Mouse (Mus musculus): ENCODE data around the gene Gipc1.

Gene Gipc1

DNA sequence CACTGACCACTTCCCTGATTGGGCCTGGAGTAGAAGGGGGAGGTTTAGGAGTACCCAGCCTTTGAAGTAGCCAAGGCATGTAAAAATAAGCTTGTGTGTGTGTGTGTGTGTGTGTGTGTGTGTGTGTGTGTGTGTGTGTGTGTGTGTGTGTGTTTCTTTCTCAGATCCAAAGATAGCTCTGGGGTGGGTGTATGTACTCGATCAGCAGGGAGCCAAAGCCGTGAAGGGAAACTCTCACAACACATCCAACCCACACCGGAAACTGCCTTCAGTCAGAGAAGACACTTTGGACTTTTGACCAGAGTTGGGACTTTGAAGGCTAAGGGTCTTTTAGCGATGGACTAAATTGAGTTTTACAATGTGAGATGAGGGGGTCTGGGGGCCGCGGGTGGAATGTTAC is 2.8 kb upstream of the Gipc1 start:
- DNase-seq = no peak

DNA sequence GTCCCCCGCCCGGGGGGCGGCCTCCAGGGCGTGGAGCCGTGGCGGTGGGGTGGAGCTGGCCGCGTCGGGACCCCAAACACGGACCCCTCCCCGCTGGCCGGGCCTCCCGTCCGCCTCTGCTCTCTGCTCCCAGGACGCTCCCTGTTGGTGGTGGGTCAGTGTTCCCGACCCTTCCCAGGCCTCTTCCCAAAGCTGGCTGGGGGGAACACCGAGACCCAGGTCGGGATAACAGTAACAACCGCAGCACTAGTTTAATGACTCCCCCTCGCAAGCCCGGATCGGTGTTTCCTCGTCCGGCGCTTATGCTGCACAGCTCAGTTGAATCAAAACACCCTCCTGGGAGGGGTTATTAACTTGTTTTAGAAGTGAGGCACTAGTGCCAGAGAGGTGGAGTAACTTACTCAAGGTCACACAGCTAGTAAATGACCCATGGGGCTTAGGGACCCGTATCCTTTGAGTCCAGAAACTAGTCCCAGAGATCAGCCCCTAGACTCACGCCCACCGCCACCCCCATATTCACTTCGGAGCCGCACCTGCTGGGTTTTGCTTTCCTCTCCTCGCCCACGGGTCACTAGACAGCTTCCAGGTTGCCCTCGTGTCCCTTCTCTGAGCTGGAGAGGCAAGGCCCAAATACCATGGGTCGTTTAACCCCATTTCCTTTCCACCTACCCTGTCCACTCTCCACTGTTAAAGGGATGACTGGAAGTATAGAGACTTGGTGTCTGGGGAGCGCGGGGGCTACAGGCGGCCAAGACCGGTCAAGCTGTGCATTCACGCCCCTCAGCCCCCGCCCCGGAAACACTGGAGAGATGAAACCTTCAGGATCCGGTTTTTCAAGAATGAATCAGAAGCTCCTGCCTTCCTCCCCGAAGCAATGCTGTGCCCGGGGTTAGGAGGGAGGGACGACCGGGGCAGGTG is 526 bp downstream of the Gipc1 start:
- peak; percentile 29 for DNase-seq

DNA sequence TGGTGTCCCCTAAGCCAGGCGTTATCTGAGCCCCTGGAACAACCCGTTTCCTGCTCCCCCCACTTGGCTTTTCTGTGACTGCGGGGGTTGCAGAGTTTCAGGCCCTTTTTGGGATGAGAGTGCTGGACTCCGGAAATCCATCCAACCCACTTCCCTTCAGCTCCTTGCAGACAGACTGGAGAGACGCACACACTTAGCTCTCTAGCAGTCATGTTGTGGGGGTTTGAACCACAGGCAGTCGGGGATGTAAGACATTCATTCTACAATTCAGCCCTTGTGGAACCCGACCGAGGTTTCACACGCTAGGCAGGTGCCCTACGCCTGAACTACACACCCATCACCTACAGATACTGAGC is 1.2 kb downstream of the Gipc1 start:
- no peak for DNase-seq

DNA sequence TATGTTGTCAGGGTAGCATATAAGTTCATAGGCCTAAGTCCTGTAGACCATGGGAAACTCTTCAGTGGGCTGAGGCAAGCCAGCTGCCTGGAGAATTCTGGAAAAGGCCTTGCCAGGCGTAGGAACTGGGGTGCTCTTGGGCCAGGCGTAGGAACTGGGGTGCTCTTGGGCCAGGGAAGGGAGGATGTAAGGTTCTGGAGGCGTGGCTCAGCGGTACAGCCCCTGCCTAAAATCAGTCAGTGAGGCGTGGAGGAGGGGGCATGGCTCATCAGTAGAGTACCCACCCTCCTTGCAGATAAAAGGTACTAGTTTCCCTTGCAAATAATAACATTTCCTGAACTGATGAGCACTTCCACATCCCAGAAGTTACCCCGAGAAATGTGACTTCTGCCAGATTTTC is 2.2 kb downstream of the Gipc1 start:
- no peak for DNase-seq

DNA sequence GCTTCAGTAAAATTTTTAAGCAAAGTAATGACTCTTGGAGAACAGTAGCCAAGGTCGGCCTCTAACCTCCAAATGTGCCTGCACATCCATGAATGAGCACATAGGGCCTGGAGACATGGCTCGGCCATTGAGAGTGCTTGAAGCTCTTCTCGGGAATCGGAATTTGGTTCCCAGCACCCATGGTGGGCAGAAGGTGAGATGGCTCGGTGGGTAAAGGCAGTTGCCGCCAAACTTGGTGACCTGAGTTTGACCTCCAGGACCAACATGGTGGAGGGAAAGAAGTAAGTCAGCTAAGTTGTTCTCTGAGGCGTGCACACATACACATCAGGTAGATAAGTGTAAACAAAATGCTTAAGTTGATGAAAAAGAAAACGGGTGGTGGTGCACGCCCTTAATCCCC is 3.6 kb downstream of the Gipc1 start:
- no peak for DNase-seq

DNA sequence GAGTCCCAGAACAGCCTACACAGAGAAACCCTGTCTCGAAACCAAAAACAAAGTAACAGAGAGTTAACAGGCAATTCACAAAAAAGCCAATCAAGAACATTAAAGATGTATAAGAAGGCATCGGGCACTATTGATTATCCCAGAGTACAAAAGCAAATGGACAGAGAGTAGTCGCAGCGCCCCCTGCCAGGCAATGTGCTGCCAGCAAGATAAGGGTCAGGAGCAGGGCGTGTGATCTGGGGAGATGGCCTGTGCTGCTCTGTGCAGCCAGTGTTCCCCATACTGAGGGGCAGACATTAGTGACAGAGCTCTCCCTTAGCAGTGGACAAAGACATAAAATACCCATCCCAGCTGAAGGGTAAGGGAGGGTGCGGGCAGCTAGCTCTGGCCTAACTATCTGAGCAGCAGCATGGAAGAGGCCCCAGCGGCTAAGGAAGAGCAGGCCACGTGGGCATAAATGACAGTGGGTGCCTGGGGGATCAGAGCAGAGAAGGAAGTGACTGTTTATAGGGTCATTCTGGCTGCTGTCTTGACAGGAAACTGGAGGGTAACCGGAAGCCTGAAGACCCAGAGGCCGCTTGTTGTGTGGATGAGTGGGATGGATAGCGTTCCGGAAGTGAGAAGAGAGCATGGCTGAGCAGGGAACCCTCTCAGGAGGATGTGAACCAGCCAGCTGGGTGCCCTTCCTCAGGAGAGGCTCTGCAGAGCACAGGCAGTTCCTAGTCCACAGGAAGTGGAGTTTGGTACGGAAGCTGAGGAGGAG is 4.2 kb downstream of the Gipc1 start:
- DNase-seq = no peak

DNA sequence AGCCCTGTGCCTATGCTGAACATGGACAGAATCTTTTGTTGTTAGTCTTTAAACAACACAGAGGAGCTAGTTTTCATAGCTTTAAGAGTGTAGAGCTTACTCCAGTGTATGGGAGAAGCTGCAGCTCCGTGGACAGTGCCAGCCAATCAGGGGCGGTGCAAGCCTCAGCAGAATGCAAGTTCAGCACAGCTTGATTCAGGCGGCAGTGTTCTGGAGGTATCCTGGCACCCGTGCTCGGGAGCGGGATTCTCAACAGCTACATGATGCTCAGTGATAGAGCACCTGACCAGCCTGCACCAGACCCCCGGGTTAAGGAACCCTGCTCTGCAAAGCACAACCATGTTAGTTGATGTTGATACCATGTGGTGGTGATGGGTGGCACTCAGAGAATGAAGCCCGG is 8.1 kb downstream of the Gipc1 start:
- DNase-seq = no peak

DNA sequence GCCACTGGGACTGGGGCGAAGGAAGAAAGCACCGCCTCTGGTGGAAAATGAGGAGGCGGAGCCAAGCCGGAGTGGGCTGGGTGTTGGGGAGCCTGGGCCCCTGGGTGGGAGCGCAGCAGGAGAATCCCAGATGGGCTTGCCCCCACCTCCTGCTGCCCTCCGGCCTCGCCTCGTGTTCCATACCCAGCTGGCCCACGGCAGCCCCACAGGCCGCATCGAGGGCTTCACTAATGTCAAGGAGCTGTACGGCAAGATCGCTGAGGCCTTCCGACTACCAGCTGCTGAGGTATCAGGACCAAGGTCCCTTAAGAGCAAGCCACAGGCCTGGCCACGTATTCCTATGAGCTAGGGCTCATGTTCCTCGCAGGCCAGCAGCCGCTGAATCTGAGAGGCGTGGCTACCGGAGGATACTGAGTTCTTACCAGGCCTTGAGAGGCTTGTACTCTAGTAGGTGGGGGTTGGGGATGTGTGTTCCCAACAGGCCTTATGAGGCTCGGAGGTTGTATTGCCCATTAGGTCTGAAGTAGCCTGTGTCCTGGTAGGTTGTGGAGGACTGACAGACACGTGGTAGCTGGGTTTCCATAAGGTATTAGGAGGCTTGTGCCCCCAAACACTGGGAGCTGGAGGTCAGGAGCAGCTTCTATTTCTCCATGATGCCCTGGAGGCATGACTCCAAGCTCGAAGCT is 8.7 kb downstream of the Gipc1 start:
- DNase-seq = peak; percentile 53

DNA sequence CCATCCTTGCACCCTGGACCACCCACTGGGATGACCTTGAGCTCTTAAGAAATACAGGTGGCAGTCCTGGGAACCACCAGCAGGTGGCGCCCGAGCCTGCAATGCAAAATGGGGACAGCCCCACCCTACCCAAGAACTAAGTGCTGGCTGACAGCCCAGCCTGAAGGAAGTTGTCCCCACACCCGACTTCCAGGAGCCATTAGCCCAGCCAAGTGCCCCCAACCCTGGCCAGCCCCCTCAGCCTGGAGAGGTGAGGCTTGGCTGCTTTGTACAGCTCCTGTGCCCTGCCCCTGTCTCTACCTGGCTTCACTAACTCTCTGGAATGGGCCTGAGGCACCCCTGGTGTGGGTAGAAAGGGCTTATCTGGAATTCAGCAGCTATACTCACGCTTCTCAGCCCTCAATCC is 9.9 kb downstream of the Gipc1 start:
- peak; percentile 92 for DNase-seq

DNA sequence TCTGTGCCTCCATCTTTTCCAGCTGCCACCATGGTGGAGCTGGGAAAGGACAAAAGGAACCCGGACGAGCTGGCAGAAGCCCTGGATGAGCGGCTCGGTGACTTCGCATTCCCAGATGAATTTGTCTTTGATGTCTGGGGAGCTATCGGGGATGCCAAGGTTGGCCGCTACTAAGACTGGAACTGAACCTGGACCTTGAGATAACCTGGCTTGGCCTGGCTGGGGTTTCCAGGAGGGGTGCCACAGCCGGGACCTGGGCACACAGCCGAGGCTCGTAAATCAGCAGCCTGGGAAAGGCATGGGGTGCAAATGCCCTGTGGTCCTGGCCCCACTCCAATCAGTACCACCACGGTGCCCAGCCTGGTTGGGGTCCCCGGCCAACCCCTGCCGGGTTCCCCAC is 11.6 kb downstream of the Gipc1 start:
- no peak for DNase-seq

DNA sequence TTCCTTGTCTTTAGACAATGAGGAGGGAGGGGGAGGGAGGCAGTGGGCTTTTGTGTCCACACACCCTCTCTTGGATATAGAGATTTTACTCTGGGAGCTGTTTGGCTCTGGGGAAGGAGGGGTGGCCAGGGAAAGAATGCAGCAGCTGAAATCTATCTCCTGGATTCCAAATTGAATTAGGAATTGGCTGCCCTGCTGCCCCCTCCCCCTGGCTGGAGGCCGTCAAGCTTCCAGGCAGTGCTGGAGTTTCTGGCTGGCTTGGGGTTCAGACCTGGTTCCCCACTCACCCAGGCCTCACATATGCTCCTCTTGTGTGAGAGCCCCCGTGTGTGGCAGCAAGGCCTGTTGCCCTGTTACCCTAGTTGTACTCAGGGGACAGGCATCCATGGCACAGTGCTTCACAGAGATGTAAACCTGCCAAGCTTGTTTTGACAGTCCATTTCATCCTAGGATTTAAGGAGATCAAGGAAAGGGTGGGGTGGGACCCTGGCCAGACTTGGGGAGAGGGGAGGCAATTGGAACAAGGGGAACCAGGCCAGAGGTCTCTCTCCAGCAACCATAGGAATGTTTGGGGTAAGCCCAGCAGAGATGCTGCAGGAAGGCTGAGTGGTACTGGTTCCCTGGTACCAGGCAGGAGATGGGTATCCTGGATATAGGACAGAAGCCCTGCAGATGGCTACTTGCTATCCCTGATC is 12.6 kb downstream of the Gipc1 start:
- DNase-seq = no peak

DNA sequence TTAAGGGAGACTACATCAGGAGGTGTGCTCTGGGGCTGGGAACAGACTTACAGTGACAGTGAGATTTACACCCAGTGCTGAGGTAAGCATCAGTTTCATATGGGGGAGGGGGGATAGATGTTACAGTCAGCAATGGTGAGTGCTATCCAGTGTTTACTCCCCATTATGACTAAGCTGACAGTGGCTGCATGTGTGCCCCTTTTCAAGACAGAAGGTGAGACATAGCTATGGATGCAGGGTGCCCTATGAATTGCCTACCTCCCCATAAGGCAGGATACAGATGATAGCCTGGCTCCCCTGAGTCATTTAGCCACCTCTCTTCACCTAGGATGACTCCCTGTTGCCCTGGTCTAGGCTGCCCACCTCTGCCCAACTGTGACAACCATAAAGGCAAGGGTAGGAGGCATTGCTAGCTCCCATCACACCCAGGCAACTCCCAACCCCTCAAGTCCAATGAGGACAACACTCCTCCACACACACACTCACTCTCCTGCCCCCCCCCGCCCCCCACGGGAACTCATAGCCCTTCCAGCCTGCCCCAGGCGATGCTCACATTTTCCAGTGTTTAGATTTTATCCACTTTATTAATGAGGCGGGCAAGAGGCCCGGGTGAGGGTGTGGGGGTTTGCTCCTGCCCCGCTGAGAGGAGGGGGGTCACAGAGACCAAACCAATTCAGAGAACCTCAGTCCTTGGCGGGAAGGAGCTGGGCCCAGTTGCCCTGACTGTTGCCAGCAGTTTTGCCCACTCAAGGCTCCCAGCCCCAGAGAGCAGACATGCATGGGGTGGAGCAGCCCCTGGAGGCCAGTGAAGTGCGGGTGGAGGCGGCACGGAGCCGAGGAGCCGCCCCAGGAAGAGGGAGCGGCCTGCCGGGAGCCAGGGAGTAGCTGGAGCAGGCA is 13.7 kb downstream of the Gipc1 start, which contains the start of gene Ptger1:
Ptger1 (plus strand) TSS at position 710 of the 897 bp plus-strand sequence.
- DNase-seq = peak; percentile 43

DNA sequence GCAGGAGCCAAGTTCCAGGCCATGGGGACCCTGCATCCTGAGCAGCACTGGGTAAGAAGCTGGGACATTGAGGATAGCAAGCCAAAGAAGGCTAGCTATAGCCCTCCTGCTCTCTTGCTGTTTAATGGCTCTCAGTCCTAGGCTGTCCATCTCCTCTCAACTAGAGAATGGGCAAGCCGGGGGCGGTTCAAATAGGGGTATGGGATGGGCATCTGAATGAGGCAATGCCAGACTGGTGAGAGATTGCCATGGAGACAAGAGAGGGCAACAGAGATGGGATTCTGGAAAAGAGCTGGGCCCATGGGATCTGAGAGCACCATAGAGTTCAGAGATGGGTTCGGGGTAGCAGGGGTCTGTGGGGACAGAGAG is 14.4 kb downstream of the Gipc1 start:
- no peak for DNase-seq

DNA sequence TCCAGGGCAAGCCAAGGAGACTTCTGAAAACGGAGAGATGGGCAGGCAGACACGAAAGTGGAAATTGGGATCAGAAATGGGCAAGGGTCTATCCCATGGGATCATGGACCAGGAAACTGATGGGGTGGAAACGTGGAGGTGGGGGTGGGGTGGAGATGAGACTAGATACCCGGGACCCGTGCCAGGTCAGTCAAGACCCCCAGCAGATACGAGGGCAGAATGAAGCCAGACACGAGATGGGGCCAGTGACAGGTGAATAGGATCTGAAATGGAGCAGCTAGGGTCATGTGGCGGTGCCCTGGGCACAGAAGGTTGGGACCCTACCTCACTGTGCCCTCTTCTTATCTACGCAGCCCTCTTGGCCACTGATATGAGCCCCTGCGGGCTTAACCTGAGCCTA is 15.0 kb downstream of the Gipc1 start:
- no peak for DNase-seq

DNA sequence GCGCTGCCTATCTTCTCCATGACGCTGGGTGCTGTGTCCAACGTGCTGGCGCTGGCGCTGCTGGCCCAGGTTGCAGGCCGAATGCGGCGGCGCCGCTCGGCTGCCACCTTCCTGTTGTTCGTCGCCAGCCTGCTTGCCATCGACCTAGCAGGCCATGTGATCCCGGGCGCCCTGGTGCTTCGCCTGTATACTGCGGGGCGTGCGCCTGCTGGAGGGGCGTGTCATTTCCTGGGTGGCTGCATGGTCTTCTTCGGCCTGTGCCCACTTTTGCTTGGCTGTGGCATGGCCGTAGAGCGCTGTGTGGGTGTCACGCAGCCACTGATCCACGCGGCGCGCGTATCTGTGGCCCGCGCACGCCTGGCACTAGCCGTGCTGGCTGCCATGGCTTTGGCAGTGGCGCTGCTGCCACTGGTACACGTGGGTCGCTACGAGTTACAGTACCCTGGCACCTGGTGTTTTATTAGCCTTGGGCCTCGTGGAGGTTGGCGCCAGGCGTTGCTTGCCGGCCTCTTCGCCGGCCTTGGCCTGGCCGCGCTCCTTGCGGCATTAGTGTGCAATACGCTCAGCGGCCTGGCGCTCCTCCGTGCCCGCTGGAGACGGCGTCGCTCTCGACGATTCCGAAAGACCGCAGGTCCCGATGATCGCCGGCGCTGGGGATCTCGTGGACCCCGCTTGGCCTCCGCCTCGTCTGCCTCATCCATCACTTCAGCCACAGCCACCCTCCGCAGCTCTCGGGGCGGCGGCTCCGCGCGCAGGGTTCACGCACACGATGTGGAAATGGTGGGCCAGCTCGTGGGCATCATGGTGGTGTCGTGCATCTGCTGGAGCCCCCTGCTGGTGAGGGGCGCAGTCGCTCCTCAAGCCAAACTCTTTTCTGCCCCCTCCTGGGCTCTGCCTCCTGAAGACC is 15.8 kb downstream of the Gipc1 start:
- peak; percentile 90 for DNase-seq

DNA sequence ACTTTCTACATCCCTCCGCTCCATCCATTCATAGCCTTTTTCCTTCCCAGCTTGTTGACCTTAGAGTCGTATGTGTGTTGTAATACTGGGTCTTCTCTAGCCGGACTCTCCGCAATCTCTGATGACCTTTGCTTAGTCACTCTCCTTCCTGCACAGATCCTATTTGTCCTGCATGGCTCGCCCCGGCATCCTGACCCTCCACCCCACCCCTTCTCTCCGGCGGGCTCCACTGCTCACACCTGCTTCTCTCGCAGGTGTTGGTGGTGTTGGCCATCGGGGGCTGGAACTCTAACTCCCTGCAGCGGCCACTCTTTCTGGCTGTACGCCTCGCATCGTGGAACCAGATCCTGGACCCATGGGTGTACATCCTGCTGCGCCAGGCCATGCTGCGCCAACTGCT is 16.5 kb downstream of the Gipc1 start:
- DNase-seq = no peak

DNA sequence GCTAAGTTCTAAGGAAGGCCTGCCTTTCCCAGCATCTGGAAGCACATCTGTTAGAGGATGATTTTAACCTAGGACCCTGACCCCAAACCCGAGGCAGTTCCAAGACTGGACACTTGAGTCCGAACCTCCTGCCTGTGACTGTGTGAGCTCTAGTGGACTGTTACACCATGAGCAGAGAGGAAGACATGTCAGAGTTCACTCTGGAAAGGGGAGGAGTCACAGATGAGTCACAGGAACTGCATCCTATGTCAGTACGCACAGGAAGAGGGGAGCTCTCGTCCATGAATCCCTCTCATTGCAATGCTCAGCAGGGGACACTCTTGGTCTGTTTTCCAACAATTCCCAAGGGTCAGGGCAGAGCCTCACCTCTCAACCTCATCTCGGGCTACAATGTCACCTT is 20.5 kb downstream of the Gipc1 start:
- DNase-seq = no peak

DNA sequence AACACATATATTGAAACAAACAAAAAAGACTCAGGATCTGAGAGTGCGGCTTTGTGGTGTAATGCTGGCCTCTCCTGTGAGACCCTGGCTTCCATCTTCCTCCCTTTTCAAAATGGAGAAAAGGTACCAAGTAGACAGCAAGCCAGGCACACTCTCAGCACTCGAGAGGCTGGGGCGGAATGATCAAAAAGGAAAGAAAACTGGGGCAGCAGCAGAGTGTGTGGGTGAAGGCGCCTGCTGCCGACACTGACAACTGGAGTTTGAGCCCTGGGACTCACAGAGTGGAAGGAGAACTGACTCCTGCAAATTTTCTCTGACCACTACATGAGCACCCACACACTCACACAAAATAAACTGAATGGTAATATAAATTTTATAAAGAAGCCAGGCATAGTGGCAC is 22.0 kb downstream of the Gipc1 start:
- no peak for DNase-seq

DNA sequence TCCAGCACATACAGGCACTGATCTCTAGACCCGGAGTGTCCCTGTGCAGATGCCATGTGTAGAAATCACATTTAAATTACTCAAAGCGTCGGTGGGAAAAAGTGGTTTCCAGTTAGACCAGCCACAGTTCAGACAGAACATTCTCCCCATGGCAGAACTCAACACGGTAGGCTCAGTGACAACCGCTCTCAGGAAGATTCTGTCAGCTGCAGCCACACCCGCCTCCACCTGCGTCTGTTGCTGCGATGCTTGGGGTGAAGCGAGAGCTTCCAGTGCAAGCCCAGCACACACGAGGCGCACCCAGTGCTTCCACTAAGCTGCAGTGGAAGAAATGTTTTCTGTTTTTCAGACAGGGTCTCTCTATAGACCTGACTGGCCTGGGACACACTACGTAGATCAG is 27.4 kb downstream of the Gipc1 start:
- DNase-seq = no peak

DNA sequence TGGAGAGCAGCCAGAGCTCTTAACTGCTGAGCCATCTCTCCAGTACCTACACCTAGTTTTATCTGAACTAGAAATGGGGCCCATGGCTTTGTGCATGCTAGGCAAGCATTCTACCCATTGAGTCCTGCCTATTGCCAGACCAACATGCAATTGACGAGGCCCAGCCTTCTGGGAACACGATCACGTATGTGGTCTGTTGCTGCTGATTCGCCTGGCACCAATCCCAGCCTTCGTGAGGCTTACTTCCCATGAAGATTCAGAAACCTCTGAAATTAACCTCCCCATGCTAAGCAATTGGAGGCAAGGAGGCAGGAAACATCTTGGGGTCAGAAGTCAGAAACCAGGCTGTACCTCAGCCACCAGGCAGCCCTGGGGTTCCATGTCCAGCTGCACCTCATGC is 28.1 kb downstream of the Gipc1 start:
- DNase-seq = no peak

DNA sequence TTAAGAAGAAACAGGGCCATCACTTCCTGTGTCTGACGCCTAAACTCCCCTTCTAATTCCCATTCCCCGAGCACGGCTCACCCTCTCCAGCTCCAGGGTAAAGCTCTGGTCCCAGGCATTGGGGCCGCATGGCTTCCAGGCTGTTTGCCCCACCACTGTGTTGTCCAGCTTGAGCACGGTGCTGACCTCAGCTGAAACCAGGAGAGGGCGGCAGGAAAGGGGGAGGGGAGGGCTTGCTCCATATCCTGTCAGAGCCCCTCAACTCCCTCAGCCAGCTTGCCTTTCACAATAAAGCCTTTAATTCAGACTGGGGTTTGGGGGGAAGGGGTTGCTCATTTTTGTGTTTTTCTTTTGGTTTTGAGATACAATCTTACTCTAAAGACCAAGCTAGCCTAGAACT is 28.6 kb downstream of the Gipc1 start:
- no peak for DNase-seq
